Mouse (Mus musculus) stomach, postnatal 0 days (tissue): Measurements from ENCODE around the gene Grtp1. TPM values are rescaled to one million over a fixed set of nuclear protein-coding genes. Genes with fewer than 3 reads are reported as not detected.

ENCODE experiments used
- ATAC-seq: fragments of 200-750 bp; cut with Nextera tagmentation; 2 replicates; pipeline ENCODE4 v1.8.0; 2017; ENCODE audit not compliant: low FRiP score, low TSS enrichment
- DNase-seq: peaks from one replicate; pipeline ENCODE4 v3.0.0-alpha.2; 2016; ENCODE audit warnings: low spot score
- H3K27ac ChIP-seq: fragments of 300-500 bp; sonication (generic); replicated peaks from 2 replicates; pipeline ENCODE4 v1.5.1; 2014; ENCODE audit warnings: mild to moderate bottlenecking, control low read depth
- H3K27me3 ChIP-seq: fragments of 300-500 bp; sonication (generic); 2 replicates; pipeline ENCODE4 v1.6.1; 2014; ENCODE audit warnings: low read length; ENCODE audit not compliant: control insufficient read depth, insufficient read depth
- H3K36me3 ChIP-seq: fragments of 300-500 bp; sonication (generic); 2 replicates; pipeline ENCODE4 v1.6.1; 2014; ENCODE audit warnings: low read length, mixed read lengths; ENCODE audit not compliant: control insufficient read depth, insufficient read depth
- H3K4me1 ChIP-seq: fragments of 300-500 bp; sonication (generic); replicated peaks from 2 replicates; pipeline ENCODE4 v1.6.1; 2014; ENCODE audit warnings: antibody characterized with exemption; ENCODE audit not compliant: control insufficient read depth, insufficient read depth
- H3K4me2 ChIP-seq: fragments of 300-500 bp; sonication (generic); replicated peaks from 2 replicates; pipeline ENCODE4 v1.6.1; 2014; ENCODE audit warnings: low read depth, mild to moderate bottlenecking, control low read depth, moderate library complexity
- H3K4me3 ChIP-seq: fragments of 300-500 bp; sonication (generic); 2 replicates; pipeline ENCODE4 v1.5.1; 2014; ENCODE audit warnings: low read depth, low read length, control low read depth
- H3K9ac ChIP-seq: fragments of 300-500 bp; sonication (generic); 2 replicates; pipeline ENCODE4 v1.6.1; 2014; ENCODE audit warnings: mild to moderate bottlenecking, low read length, control low read depth, mixed read lengths
- H3K9me3 ChIP-seq: fragments of 300-500 bp; sonication (generic); 2 replicates; pipeline ENCODE4 v1.6.1; 2016; ENCODE audit warnings: low read length; ENCODE audit not compliant: control insufficient read depth
- CTCF ChIP-seq: IDR thresholded peaks from 2 replicates; pipeline ENCODE4 v1.5.1; 2016; ENCODE audit warnings: antibody characterized with exemption, low read depth, mild to moderate bottlenecking, moderate library complexity
- EP300 ChIP-seq: optimal IDR thresholded peaks from 2 replicates; pipeline ENCODE3; 2016; ENCODE audit warnings: antibody characterized with exemption
- WGBS: fragments of 180-500 bp; shearing (Covaris S2); extraction: QIAGEN DNeasy Blood & Tissue Kit; methylation state at CpG from one replicate; pipeline ENCODE4 v1.1.7; 2014; 5-methylcytosine and 5-hydroxymethylcytosine counted together
- polyA plus RNA-seq: library from polyadenylated mRNA; unstranded; fragments of >200 nt; fragmentation: Nextera tagmentation; extraction: Ambion mirVana; gene quantifications from 2 replicates; pipeline ENCODE4 v1.2.1, GENCODE M21; 2015

Gene Grtp1
- polyA plus RNA-seq, 1 experiment from 2014 or later: 31.8 TPM

- DNase-seq: no peak
- no peaks in the 10 kb centered on the region for H3K4me1 ChIP-seq
- no peak overlapping the region for H3K27ac ChIP-seq
- H3K4me3 ChIP-seq: no peak overlapping the region
- no peaks in the 10 kb centered on the region for H3K9me3 ChIP-seq
- H3K4me2 ChIP-seq: no peak overlapping the region
- WGBS: 63% methylated on average over 18 of the region's 18 CpGs
- ATAC-seq: no peak
- no peaks in the 10 kb centered on the region for H3K27me3 ChIP-seq
- no peak overlapping the region for H3K9ac ChIP-seq
- H3K36me3 ChIP-seq: peaks cover 7% of the 10 kb centered on the region
- TF ChIP-seq EP300 (no peak), CTCF (no peak)
Observed at GRCm38 (mm10) chr8:13180911-13181690, 19.3 kb downstream of the Grtp1 start.

DNA sequence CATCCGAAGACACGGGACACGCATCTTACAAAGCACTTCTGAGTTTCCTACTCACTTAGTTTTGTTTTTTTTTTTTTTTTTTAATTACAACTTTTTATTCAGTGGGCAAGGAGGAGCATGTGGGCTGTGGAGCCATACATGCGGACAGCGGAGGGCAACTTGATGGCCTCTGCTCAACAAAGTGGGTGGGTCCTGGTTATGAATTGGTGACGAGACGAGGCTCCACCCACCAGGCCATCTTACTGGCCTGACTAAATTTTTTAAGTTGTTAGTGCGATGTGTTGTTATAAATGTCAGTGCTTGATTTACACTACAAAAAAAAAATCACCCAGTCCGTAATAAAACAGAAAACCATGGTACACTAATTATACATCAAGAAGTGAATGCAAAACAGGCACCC, 20.0 kb downstream of the Grtp1 start:
- no peak overlapping the region for H3K4me3 ChIP-seq
- 70% methylated on average over 9 of the region's 9 CpGs for WGBS
- ATAC-seq: no peak

DNA sequence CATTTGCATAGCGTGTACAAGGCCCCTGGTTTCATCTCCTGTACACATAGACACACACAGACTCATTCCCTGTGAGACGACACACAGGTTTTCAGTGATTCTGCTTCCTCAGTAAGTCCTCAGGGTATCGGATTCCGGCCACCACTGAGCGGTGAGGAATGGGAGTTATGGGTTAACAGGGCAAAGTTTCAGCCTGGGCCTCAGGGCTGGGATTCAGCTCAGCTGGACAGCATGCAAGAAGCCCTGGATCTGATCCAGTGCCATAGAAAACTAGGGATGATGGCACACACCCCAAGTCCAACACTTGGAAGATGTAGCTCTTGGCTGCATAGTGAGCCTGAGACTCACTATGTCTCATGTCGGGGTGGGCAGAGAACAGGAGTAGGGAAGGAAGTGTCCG, 20.5 kb downstream of the Grtp1 start:
- ATAC-seq: no peak
- TF ChIP-seq CTCF (no peak), EP300 (no peak)
- no peak overlapping the region for H3K4me2 ChIP-seq
- no peaks in the 10 kb centered on the region for H3K4me1 ChIP-seq
- no peak overlapping the region for H3K9ac ChIP-seq
- H3K9me3 ChIP-seq: no peaks in the 10 kb centered on the region
- no peak overlapping the region for H3K27ac ChIP-seq
- no peaks in the 10 kb centered on the region for H3K27me3 ChIP-seq
- 72% methylated on average over 7 of the region's 7 CpGs for WGBS
- H3K36me3 ChIP-seq: peaks cover 14% of the 10 kb centered on the region
- H3K4me3 ChIP-seq: no peak overlapping the region
- DNase-seq: no peak

More for the DNA sequence above, 20.0 kb downstream of the Grtp1 start:
- no peaks in the 10 kb centered on the region for H3K4me1 ChIP-seq
- TF ChIP-seq EP300 (no peak), CTCF (no peak)
- no peaks in the 10 kb centered on the region for H3K9me3 ChIP-seq
- no peak overlapping the region for H3K27ac ChIP-seq
- no peaks in the 10 kb centered on the region for H3K27me3 ChIP-seq
- H3K9ac ChIP-seq: no peak overlapping the region
- no peak overlapping the region for H3K4me2 ChIP-seq
- peaks cover 11% of the 10 kb centered on the region for H3K36me3 ChIP-seq
- no peak for DNase-seq

- H3K9me3 ChIP-seq: no peaks in the 10 kb centered on the region
- no peak overlapping the region for H3K27ac ChIP-seq
- WGBS: 72% methylated on average over 6 of the region's 6 CpGs
- no peak for ATAC-seq
- no peak overlapping the region for H3K4me2 ChIP-seq
- H3K36me3 ChIP-seq: peaks cover 17% of the 10 kb centered on the region
- H3K27me3 ChIP-seq: no peaks in the 10 kb centered on the region
- no peak overlapping the region for H3K4me3 ChIP-seq
- H3K9ac ChIP-seq: peak overlapping the region; percentile 18; the same call in 1 of the 2 replicates
- TF ChIP-seq EP300: no peak
- no peak for TF ChIP-seq CTCF
- no peak for DNase-seq
- H3K4me1 ChIP-seq: no peaks in the 10 kb centered on the region
Observed at GRCm38 (mm10) chr8:13179482-13179881, 20.9 kb downstream of the Grtp1 start.

DNA sequence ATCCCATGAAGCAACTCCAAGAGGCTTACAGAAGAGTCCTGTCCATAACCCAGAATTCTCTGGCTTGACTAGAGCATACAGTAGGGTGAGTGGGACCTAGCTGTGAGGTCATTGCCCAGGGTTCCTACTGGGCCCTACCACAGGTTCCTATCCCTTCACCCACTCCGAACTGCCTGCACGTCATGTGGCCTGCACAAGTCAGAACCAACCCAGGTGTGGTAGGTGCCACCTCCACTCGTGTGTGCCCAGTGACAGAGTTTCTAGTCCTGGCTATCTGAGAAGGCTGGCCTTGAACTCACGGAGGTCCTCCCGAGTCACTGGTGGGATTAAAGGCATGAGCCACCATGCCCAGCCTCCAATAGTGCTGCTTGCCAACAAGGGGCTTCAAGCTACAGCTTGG, 22.3 kb downstream of the Grtp1 start:
- no peaks in the 10 kb centered on the region for H3K4me1 ChIP-seq
- no peak for DNase-seq
- no peak for ATAC-seq
- H3K36me3 ChIP-seq: peaks cover 28% of the 10 kb centered on the region
- no peak overlapping the region for H3K4me2 ChIP-seq
- H3K27me3 ChIP-seq: no peaks in the 10 kb centered on the region
- no peak overlapping the region for H3K9ac ChIP-seq
- no peak for TF ChIP-seq EP300
- no peak for TF ChIP-seq CTCF
- 84% methylated on average over 5 of the region's 5 CpGs for WGBS
- H3K9me3 ChIP-seq: no peaks in the 10 kb centered on the region
- no peak overlapping the region for H3K27ac ChIP-seq
- H3K4me3 ChIP-seq: no peak overlapping the region

- Histone ChIP-seq H3K9ac (no peak overlapping the region), H3K27ac (no peak overlapping the region), H3K27me3 (no peaks in the 10 kb centered on the region), H3K36me3 (peaks cover 29% of the 10 kb centered on the region), H3K9me3 (no peaks in the 10 kb centered on the region), H3K4me2 (no peak overlapping the region), H3K4me1 (no peaks in the 10 kb centered on the region), H3K4me3 (no peak overlapping the region)
- ATAC-seq (no peak), DNase-seq (no peak)
- TF ChIP-seq CTCF (no peak), EP300 (no peak)
- 83% methylated on average over 7 of the region's 7 CpGs for WGBS
Observed at GRCm38 (mm10) chr8:13177173-13177852, 23.1 kb downstream of the Grtp1 start.
